Mouse (Mus musculus) liver, embryonic 14.5 days (tissue): ENCODE data around the gene Tapt1. TPM values are rescaled to one million over a fixed set of nuclear protein-coding genes. Genes with fewer than 3 reads are reported as not detected.
"Not testable (repeated sequence)": the region's sequence is repeated elsewhere in the genome, so short reads cannot be mapped to it uniquely, and the experiment has no call there.

Experiments
- ATAC-seq: fragments of 200-750 bp; cut with Nextera tagmentation; 2 replicates; pipeline ENCODE4 v1.8.0; 2017; ENCODE audit warnings: moderate number of reproducible peaks, mild to moderate bottlenecking, moderate library complexity; ENCODE audit not compliant: insufficient read depth
- DNase-seq, 3 experiments: peaks; one replicate each; pipeline ENCODE4 v3.0.0-alpha.2; 2012 to 2013; ENCODE audit warnings: low read depth in 3 of 3, low spot score in 3 of 3
- H3K27ac ChIP-seq: fragments of 300-500 bp; sonication (generic); 2 replicates; pipeline ENCODE4 v1.5.1; 2014; ENCODE audit warnings: moderate library complexity, mild to moderate bottlenecking, control low read depth, inconsistent platforms
- H3K27me3 ChIP-seq: fragments of 300-500 bp; sonication (generic); 2 replicates; pipeline ENCODE4 v1.6.1; 2014; ENCODE audit warnings: mild to moderate bottlenecking, low read length, moderate library complexity; ENCODE audit not compliant: control insufficient read depth, insufficient read depth
- H3K36me3 ChIP-seq: fragments of 300-500 bp; sonication (generic); replicated peaks from 2 replicates; pipeline ENCODE4 v1.6.1; 2014; ENCODE audit warnings: low read depth; ENCODE audit not compliant: control insufficient read depth, insufficient read depth
- H3K4me1 ChIP-seq, 2 experiments: fragments of 200-500 bp in 1 of 2; fragments of 300-500 bp in 1 of 2; sonication (generic) in 1 of 2; replicated peaks; 2 replicates each; pipeline ENCODE4 v1.6.1; 2012 to 2014; ENCODE audit warnings: antibody characterized with exemption in 1 of 2, inconsistent platforms in 1 of 2, low read length in 1 of 2; ENCODE audit not compliant: control insufficient read depth in 2 of 2, insufficient read depth in 2 of 2
- H3K4me2 ChIP-seq: fragments of 300-500 bp; sonication (generic); 2 replicates; pipeline ENCODE4 v1.6.1; 2014; ENCODE audit warnings: low read depth, mild to moderate bottlenecking, control low read depth, moderate library complexity
- H3K4me3 ChIP-seq, 2 experiments: fragments of 200-500 bp in 1 of 2; fragments of 300-500 bp in 1 of 2; sonication (generic) in 1 of 2; 2 replicates each; pipeline ENCODE4 v1.5.1; 2012 to 2014; ENCODE audit warnings: low read depth in 2 of 2, low read length in 2 of 2, mild to moderate bottlenecking in 2 of 2, control low read depth in 1 of 2, inconsistent platforms in 1 of 2, moderate library complexity in 1 of 2; ENCODE audit not compliant: insufficient read depth in 1 of 2
- H3K9ac ChIP-seq: fragments of 300-500 bp; sonication (generic); replicated peaks from 2 replicates; pipeline ENCODE4 v1.6.1; 2014; ENCODE audit warnings: mild to moderate bottlenecking, control low read depth, moderate library complexity
- H3K9me3 ChIP-seq: fragments of 300-500 bp; sonication (generic); 2 replicates; pipeline ENCODE4 v1.6.1; 2016; ENCODE audit warnings: low read length, mixed read lengths; ENCODE audit not compliant: control insufficient read depth
- CTCF ChIP-seq: IDR thresholded peaks from 2 replicates; pipeline ENCODE4 v1.5.1; 2016; ENCODE audit warnings: antibody characterized with exemption, low read depth, control low read depth
- EP300 ChIP-seq: IDR thresholded peaks from 2 replicates; pipeline ENCODE4 v1.6.1; 2016; ENCODE audit warnings: antibody characterized with exemption, low read depth
- WGBS: fragments of 180-500 bp; shearing (Covaris S2); extraction: QIAGEN DNeasy Blood & Tissue Kit; methylation state at CpG from one replicate; pipeline ENCODE4 v1.1.7; 2014; ENCODE audit not compliant: insufficient replicate concordance; 5-methylcytosine and 5-hydroxymethylcytosine counted together
- polyA plus RNA-seq, 2 experiments: library from polyadenylated mRNA; depleted of rRNA in 1 of 2; stranded (reverse) in 1 of 2; unstranded in 1 of 2; fragments of >200 nt; fragmentation: Nextera tagmentation in 1 of 2; extraction: Ambion mirVana in 1 of 2; gene quantifications; 2 replicates each; pipeline versions ENCODE4 v1.2.1 to v1.2.3; 2012 to 2014

Tapt1 gene
- polyA plus RNA-seq, 2 experiments, result 30.9 to 31.2 TPM

- DNase-seq (no peak), ATAC-seq (no peak)
- Histone ChIP-seq H3K4me3 (no peak overlapping the region), H3K9ac (no peak overlapping the region), H3K9me3 (no peaks in the 10 kb centered on the region), H3K4me1 (no peaks in the 10 kb centered on the region), H3K27me3 (no peaks in the 10 kb centered on the region), H3K36me3 (no peaks in the 10 kb centered on the region), H3K4me2 (no peak overlapping the region), H3K27ac (no peak overlapping the region)
- 29% methylated on average over 4 of the region's 4 CpGs for WGBS
- no peak for TF ChIP-seq CTCF
- no peak for TF ChIP-seq EP300
Measured at GRCm38 (mm10) chr5:44127487-44127886, 98.9 kb downstream of the Tapt1 start.

- H3K36me3 ChIP-seq, ATAC-seq, H3K27ac ChIP-seq, DNase-seq, H3K27me3 ChIP-seq, H3K9me3 ChIP-seq, H3K4me2 ChIP-seq, H3K4me1 ChIP-seq, H3K9ac ChIP-seq, H3K4me3 ChIP-seq: not testable (repeated sequence)
- WGBS, result 66% methylated on average over 8 of the region's 8 CpGs
Measured at GRCm38 (mm10) chr5:44126574-44126973, 99.9 kb downstream of the Tapt1 start.

Other genes starting within 250 kb of the Tapt1 start
- gene Fgfbp1, start 244.8 kb downstream of the Tapt1 start, polyA plus RNA-seq (2012; rRNA removed), result 0.09 and 0.23 TPM in 2 replicates
- 0.14 TPM in 1 of 2 replicates, not detected in the other for gene Fgfbp1, start 244.8 kb downstream of the Tapt1 start, polyA plus RNA-seq (2014; fragmentation: Nextera tagmentation; extraction: Ambion mirVana)
- 3.7 and 4.1 TPM in 2 replicates for gene Prom1, start 124.6 kb downstream of the Tapt1 start, polyA plus RNA-seq (2012; rRNA removed)
- 11.5 and 12.2 TPM in 2 replicates for gene Prom1, start 124.6 kb downstream of the Tapt1 start, polyA plus RNA-seq (2014; fragmentation: Nextera tagmentation; extraction: Ambion mirVana)